Mouse (Mus musculus): ENCODE results near the gene Itga9. TPM values are rescaled to one million over a fixed set of nuclear protein-coding genes. Genes with fewer than 3 reads are reported as not detected.

Gene Itga9
- polyA plus RNA-seq, 1 experiment from 2014 or later = 6.3 TPM

GRCm38 (mm10) chr9:118887201-118887600, 280.7 kb downstream of the Itga9 start:
- H3K27me3 ChIP-seq (ENCODE audit: control insufficient read depth, insufficient read depth, low read length) = no peaks in the 10 kb centered on the region
- H3K27ac ChIP-seq (ENCODE audit: low read depth, low read length) = no peak overlapping the region
- H3K9me3 ChIP-seq (ENCODE audit: control insufficient read depth, low read length) = no peaks in the 10 kb centered on the region
- H3K4me3 ChIP-seq (ENCODE audit: low read depth, low read length) = no peak overlapping the region
- H3K36me3 ChIP-seq (ENCODE audit: control insufficient read depth, insufficient read depth, low read length) = no peaks in the 10 kb centered on the region
- no peak for DNase-seq (ENCODE audit: low spot score)
- no peak overlapping the region for H3K9ac ChIP-seq (ENCODE audit: low read length)
- H3K4me1 ChIP-seq (replicated peaks; ENCODE audit: control insufficient read depth, insufficient read depth, low read length) = no peaks in the 10 kb centered on the region
- H3K4me2 ChIP-seq (ENCODE audit: low read depth, low read length, severe bottlenecking) = no peak overlapping the region
- 86% methylated on average over 7 of the region's 7 CpGs for WGBS
- no peak for ATAC-seq (replicated peaks; ENCODE audit: low FRiP score)

- H3K4me1 ChIP-seq (replicated peaks; ENCODE audit: control insufficient read depth, insufficient read depth, low read length) = no peaks in the 10 kb centered on the region
- no peak overlapping the region for H3K27ac ChIP-seq (ENCODE audit: low read depth, low read length)
- no peak for DNase-seq (ENCODE audit: low spot score)
- no peaks in the 10 kb centered on the region for H3K36me3 ChIP-seq (ENCODE audit: control insufficient read depth, insufficient read depth, low read length)
- H3K4me2 ChIP-seq (ENCODE audit: low read depth, low read length, severe bottlenecking) = no peak overlapping the region
- no peak overlapping the region for H3K4me3 ChIP-seq (ENCODE audit: low read depth, low read length)
- no peak for ATAC-seq (replicated peaks; ENCODE audit: low FRiP score)
- WGBS = 91% methylated on average over 8 of the region's 8 CpGs
- no peak overlapping the region for H3K9ac ChIP-seq (ENCODE audit: low read length)
- no peaks in the 10 kb centered on the region for H3K9me3 ChIP-seq (ENCODE audit: control insufficient read depth, low read length)
- H3K27me3 ChIP-seq (ENCODE audit: control insufficient read depth, insufficient read depth, low read length) = no peaks in the 10 kb centered on the region
These were observed 281.2 kb downstream of the Itga9 start for GRCm38 (mm10) chr9:118887734-118888133.

DNA sequence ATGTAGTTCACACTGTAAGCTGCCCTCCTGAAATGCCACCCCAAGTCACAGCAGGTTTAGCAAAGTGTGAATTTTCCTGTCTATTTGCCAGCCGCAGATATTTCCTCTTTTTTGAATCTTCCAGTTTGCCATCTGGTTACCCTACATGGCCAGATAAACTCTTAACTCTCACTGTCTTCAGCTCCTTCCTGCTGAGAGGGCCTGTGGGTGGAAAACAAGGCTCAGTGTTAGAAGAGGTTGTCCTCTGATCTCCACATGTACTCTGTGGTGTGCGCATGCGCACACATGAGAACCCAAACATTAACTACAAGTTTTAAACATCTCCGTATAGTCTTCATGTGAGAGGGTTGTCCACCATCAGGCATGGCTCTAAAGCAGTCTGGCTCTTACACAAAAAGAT, 283.7 kb downstream of the Itga9 start:
- WGBS = 93% methylated on average over 4 of the region's 4 CpGs
- no peaks in the 10 kb centered on the region for H3K4me1 ChIP-seq (replicated peaks; ENCODE audit: control insufficient read depth, insufficient read depth, low read length)
- ATAC-seq (replicated peaks; ENCODE audit: low FRiP score) = no peak
- H3K9ac ChIP-seq (ENCODE audit: low read length) = no peak overlapping the region
- DNase-seq (ENCODE audit: low spot score) = no peak
- no peak overlapping the region for H3K27ac ChIP-seq (ENCODE audit: low read depth, low read length)
- H3K9me3 ChIP-seq (ENCODE audit: control insufficient read depth, low read length) = no peaks in the 10 kb centered on the region
- no peaks in the 10 kb centered on the region for H3K27me3 ChIP-seq (ENCODE audit: control insufficient read depth, insufficient read depth, low read length)
- H3K4me2 ChIP-seq (ENCODE audit: low read depth, low read length, severe bottlenecking) = no peak overlapping the region
- H3K36me3 ChIP-seq (ENCODE audit: control insufficient read depth, insufficient read depth, low read length) = no peaks in the 10 kb centered on the region
- no peak overlapping the region for H3K4me3 ChIP-seq (ENCODE audit: low read depth, low read length)

GRCm38 (mm10) chr9:118890645-118891044, 284.2 kb downstream of the Itga9 start:
- no peaks in the 10 kb centered on the region for H3K36me3 ChIP-seq (ENCODE audit: control insufficient read depth, insufficient read depth, low read length)
- ATAC-seq (replicated peaks; ENCODE audit: low FRiP score) (no peak), DNase-seq (ENCODE audit: low spot score) (no peak)
- no peak overlapping the region for H3K27ac ChIP-seq (ENCODE audit: low read depth, low read length)
- no peaks in the 10 kb centered on the region for H3K27me3 ChIP-seq (ENCODE audit: control insufficient read depth, insufficient read depth, low read length)
- H3K4me1 ChIP-seq (replicated peaks; ENCODE audit: control insufficient read depth, insufficient read depth, low read length) = no peaks in the 10 kb centered on the region
- no peak overlapping the region for H3K9ac ChIP-seq (ENCODE audit: low read length)
- no peak overlapping the region for H3K4me2 ChIP-seq (ENCODE audit: low read depth, low read length, severe bottlenecking)
- no peaks in the 10 kb centered on the region for H3K9me3 ChIP-seq (ENCODE audit: control insufficient read depth, low read length)
- WGBS = 83% methylated on average over 2 of the region's 2 CpGs
- no peak overlapping the region for H3K4me3 ChIP-seq (ENCODE audit: low read depth, low read length)

DNA sequence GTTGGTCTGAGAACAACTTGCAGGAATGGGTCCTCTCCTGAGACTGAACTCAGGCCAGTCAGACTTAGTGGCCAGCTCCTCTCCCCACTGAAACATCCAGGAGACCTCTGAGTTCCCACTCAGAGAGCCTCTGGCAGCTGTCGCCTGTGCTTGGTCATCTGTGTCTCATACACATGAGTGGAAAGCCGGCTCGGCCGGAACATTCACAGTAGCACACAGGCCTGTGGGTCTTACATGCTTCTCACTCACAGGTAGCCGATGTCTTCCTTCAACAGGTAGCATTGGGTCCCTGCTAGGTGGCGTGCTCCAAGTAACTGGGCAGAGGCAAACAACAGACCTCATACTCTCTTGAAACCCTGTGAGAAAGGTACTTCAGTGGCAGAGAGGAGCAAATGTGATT, 284.6 kb downstream of the Itga9 start:
- DNase-seq (ENCODE audit: low spot score) (no peak), ATAC-seq (replicated peaks; ENCODE audit: low FRiP score) (no peak)
- Histone ChIP-seq H3K27ac (ENCODE audit: low read depth, low read length) (no peak overlapping the region), H3K9me3 (ENCODE audit: control insufficient read depth, low read length) (no peaks in the 10 kb centered on the region), H3K36me3 (ENCODE audit: control insufficient read depth, insufficient read depth, low read length) (no peaks in the 10 kb centered on the region), H3K4me1 (replicated peaks; ENCODE audit: control insufficient read depth, insufficient read depth, low read length) (no peaks in the 10 kb centered on the region), H3K27me3 (ENCODE audit: control insufficient read depth, insufficient read depth, low read length) (no peaks in the 10 kb centered on the region), H3K4me3 (ENCODE audit: low read depth, low read length) (no peak overlapping the region), H3K4me2 (ENCODE audit: low read depth, low read length, severe bottlenecking) (no peak overlapping the region), H3K9ac (ENCODE audit: low read length) (no peak overlapping the region)
- 85% methylated on average over 6 of the region's 6 CpGs for WGBS

- H3K27ac ChIP-seq (ENCODE audit: low read depth, low read length) = no peak overlapping the region
- WGBS = 80% methylated on average over 9 of the region's 9 CpGs
- H3K36me3 ChIP-seq (ENCODE audit: control insufficient read depth, insufficient read depth, low read length) = no peaks in the 10 kb centered on the region
- no peaks in the 10 kb centered on the region for H3K27me3 ChIP-seq (ENCODE audit: control insufficient read depth, insufficient read depth, low read length)
- H3K4me1 ChIP-seq (replicated peaks; ENCODE audit: control insufficient read depth, insufficient read depth, low read length) = no peaks in the 10 kb centered on the region
- no peak overlapping the region for H3K9ac ChIP-seq (ENCODE audit: low read length)
- no peak overlapping the region for H3K4me2 ChIP-seq (ENCODE audit: low read depth, low read length, severe bottlenecking)
- DNase-seq (ENCODE audit: low spot score) (no peak), ATAC-seq (replicated peaks; ENCODE audit: low FRiP score) (no peak)
- no peak overlapping the region for H3K4me3 ChIP-seq (ENCODE audit: low read depth, low read length)
- H3K9me3 ChIP-seq (ENCODE audit: control insufficient read depth, low read length) = no peaks in the 10 kb centered on the region
These were observed 285.1 kb downstream of the Itga9 start for GRCm38 (mm10) chr9:118891593-118891992.

- Histone ChIP-seq H3K4me3 (ENCODE audit: low read depth, low read length) (no peak overlapping the region), H3K4me2 (ENCODE audit: low read depth, low read length, severe bottlenecking) (no peak overlapping the region), H3K9ac (ENCODE audit: low read length) (no peak overlapping the region), H3K36me3 (ENCODE audit: control insufficient read depth, insufficient read depth, low read length) (no peaks in the 10 kb centered on the region), H3K27ac (ENCODE audit: low read depth, low read length) (no peak overlapping the region), H3K9me3 (ENCODE audit: control insufficient read depth, low read length) (no peaks in the 10 kb centered on the region), H3K4me1 (replicated peaks; ENCODE audit: control insufficient read depth, insufficient read depth, low read length) (no peaks in the 10 kb centered on the region), H3K27me3 (ENCODE audit: control insufficient read depth, insufficient read depth, low read length) (no peaks in the 10 kb centered on the region)
- 80% methylated on average over 2 of the region's 2 CpGs for WGBS
- ATAC-seq (replicated peaks; ENCODE audit: low FRiP score) (no peak), DNase-seq (ENCODE audit: low spot score) (no peak)
These were observed 288.6 kb downstream of the Itga9 start for GRCm38 (mm10) chr9:118895101-118895500.

GRCm38 (mm10) chr9:118900677-118901076, 294.2 kb downstream of the Itga9 start:
- Histone ChIP-seq H3K9ac (ENCODE audit: low read length) (no peak overlapping the region), H3K27me3 (ENCODE audit: control insufficient read depth, insufficient read depth, low read length) (no peaks in the 10 kb centered on the region), H3K36me3 (ENCODE audit: control insufficient read depth, insufficient read depth, low read length) (no peaks in the 10 kb centered on the region), H3K4me2 (ENCODE audit: low read depth, low read length, severe bottlenecking) (no peak overlapping the region), H3K4me1 (replicated peaks; ENCODE audit: control insufficient read depth, insufficient read depth, low read length) (no peaks in the 10 kb centered on the region; the same call in 1 of the 2 replicates), H3K27ac (ENCODE audit: low read depth, low read length) (no peak overlapping the region), H3K9me3 (ENCODE audit: control insufficient read depth, low read length) (no peaks in the 10 kb centered on the region), H3K4me3 (ENCODE audit: low read depth, low read length) (no peak overlapping the region)
- DNase-seq (ENCODE audit: low spot score) (no peak), ATAC-seq (replicated peaks; ENCODE audit: low FRiP score) (no peak)
- WGBS = 70% methylated on average over 2 of the region's 2 CpGs

- peak; percentile 63; the same call in 1 of the 2 replicates for ATAC-seq (replicated peaks; ENCODE audit: low FRiP score)
- H3K4me2 ChIP-seq (ENCODE audit: low read depth, low read length, severe bottlenecking) = no peak overlapping the region
- no peak for DNase-seq (ENCODE audit: low spot score)
- no peak overlapping the region for H3K27ac ChIP-seq (ENCODE audit: low read depth, low read length)
- no peaks in the 10 kb centered on the region; the same call in 1 of the 2 replicates for H3K4me1 ChIP-seq (replicated peaks; ENCODE audit: control insufficient read depth, insufficient read depth, low read length)
- H3K27me3 ChIP-seq (ENCODE audit: control insufficient read depth, insufficient read depth, low read length) = no peaks in the 10 kb centered on the region
- 47% methylated on average over 6 of the region's 6 CpGs for WGBS
- no peak overlapping the region for H3K9ac ChIP-seq (ENCODE audit: low read length)
- H3K9me3 ChIP-seq (ENCODE audit: control insufficient read depth, low read length) = no peaks in the 10 kb centered on the region
- no peaks in the 10 kb centered on the region for H3K36me3 ChIP-seq (ENCODE audit: control insufficient read depth, insufficient read depth, low read length)
- no peak overlapping the region for H3K4me3 ChIP-seq (ENCODE audit: low read depth, low read length)
These were observed 295.4 kb downstream of the Itga9 start for GRCm38 (mm10) chr9:118901917-118902316.

Measured in forebrain, embryonic 11.5 days (tissue).